Comparison of ENCODE assay signal across 8 mouse cellular contexts in genomic region chr10:39540995-39541394, GRCm38 (mm10).
DNase-seq lines count a peak whose midpoint lies in the region; ATAC-seq lines count a peak whose summit lies in the region.

No protein-coding gene starts in this region.

- 47% methylated on average over 7 of the region's 7 CpGs for WGBS in heart, embryonic 12.5 days
- WGBS in neural tube, embryonic 12.5 days = 11% methylated on average over 7 of the region's 7 CpGs

- no peak for ATAC-seq in heart, embryonic 12.5 days (ENCODE audit: insufficient number of reproducible peaks, low FRiP score)
- peak; percentile 79 for ATAC-seq in neural tube, embryonic 12.5 days (ENCODE audit: low FRiP score, low read depth)

- no peaks in the 10 kb centered on the region for H3K27me3 ChIP-seq in heart, embryonic 12.5 days (replicated peaks)
- no peaks in the 10 kb centered on the region for H3K27me3 ChIP-seq in neural tube, embryonic 12.5 days (replicated peaks)

- no peak overlapping the region for H3K27ac ChIP-seq in heart, embryonic 12.5 days (ENCODE audit: poor library complexity, severe bottlenecking)
- H3K27ac ChIP-seq in neural tube, embryonic 12.5 days = peak overlapping the region; percentile 99

- H3K36me3 ChIP-seq in heart, embryonic 12.5 days = 0 out of 2 replicates have a peak, but pooled peaks cover 3% of the 10 kb centered on the region
- peaks cover 34% of the 10 kb centered on the region for H3K36me3 ChIP-seq in neural tube, embryonic 12.5 days

- H3K4me3 ChIP-seq in heart, embryonic 12.5 days = no peak overlapping the region
- H3K4me3 ChIP-seq in neural tube, embryonic 12.5 days = no peak overlapping the region

- no peaks in the 10 kb centered on the region for H3K9me3 ChIP-seq in heart, embryonic 12.5 days (replicated peaks)
- no peaks in the 10 kb centered on the region for H3K9me3 ChIP-seq in neural tube, embryonic 12.5 days

- H3K9ac ChIP-seq in heart, embryonic 12.5 days = 0 out of 2 replicates have a peak overlapping the region, but pooled peaks have one; percentile 48
- H3K9ac ChIP-seq in neural tube, embryonic 12.5 days = peak overlapping the region; percentile 56; the same call in 1 of the 2 replicates

- H3K4me2 ChIP-seq in heart, embryonic 12.5 days = no peak overlapping the region
- H3K4me2 ChIP-seq in neural tube, embryonic 12.5 days (replicated peaks) = no peak overlapping the region; the same call in 1 of the 2 replicates

- H3K4me1 ChIP-seq in heart, embryonic 12.5 days (replicated peaks) = peaks cover 39% of the 10 kb centered on the region
- H3K4me1 ChIP-seq in neural tube, embryonic 12.5 days = peaks cover 61% of the 10 kb centered on the region

- no peak for DNase-seq in heart, adult 9 months (ENCODE audit: low spot score in 2 of 2)
- peak; percentile 72 for DNase-seq in adrenal gland, postnatal 25 days
- DNase-seq in frontal cortex, postnatal 36 days (ENCODE audit: low spot score in 2 of 2) = peak; percentile 34 to 50
- DNase-seq in layer of hippocampus, postnatal 10 days (ENCODE audit: low spot score in 2 of 2) = peak; percentile 45 to 62
- DNase-seq in spleen, adult 18-20 months = no peak
- no peak for DNase-seq in natural killer cell, adult 2 months (ENCODE audit: low spot score in 2 of 2)

Comparison
In these comparisons a context has a peak if more than half of its experiments do, and no peak if none do; other contexts are left out.
1. DNase-seq: peak in adrenal gland, postnatal 25 days (single experiment), frontal cortex, postnatal 36 days (2 of 2) and layer of hippocampus, postnatal 10 days (2 of 2); none in heart, adult 9 months (0 of 2), spleen, adult 18-20 months (0 of 2) and natural killer cell, adult 2 months (0 of 2).